Mouse (Mus musculus): ENCODE results near the gene Creb5. TPM values are rescaled to one million over a fixed set of nuclear protein-coding genes. Genes with fewer than 3 reads are reported as not detected.

Gene Creb5
- total RNA-seq, 2 experiments from 2014 or later, result 12.5 to 15.7 TPM

DNA sequence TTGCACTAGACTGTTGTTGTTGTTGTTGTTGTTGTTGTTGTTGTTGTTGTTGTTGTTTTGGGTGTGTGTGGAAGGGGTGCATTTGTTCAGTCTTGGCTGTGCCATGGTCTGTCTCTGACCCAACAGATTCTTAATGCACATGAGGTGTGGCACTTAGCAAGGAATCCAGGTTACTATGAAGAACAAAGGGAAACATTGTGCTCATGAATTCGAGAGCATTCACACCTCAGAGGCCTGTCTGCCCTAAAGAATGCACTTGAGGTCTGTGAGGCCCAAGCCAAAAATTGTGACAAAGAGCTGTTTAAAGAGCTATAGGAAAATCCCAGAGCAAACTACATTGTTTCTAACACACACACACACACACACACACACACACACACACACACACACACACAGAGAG, 377.7 kb downstream of the Creb5 start:
- DNase-seq, result no peak
- intact Hi-C loops (cut with DNase I), result no loop called here

DNA sequence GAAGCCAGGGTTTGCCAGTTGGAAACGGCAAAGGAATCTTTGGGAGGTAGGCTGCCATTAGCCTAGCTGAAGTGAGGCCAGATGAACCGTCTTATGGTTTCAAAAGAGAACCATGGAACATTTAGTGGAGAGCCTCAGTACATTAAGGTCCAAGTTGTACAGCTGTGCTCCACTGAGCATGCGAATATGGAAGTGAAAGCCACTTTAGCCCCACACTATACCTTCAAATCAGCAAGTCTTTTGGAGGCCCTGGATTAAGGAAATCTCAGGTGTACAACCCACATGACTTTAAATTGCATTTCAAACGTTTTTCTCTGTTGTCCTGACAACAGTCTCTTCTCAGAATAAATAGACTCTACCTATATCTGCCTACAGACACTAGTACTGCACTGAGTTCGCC, 379.4 kb downstream of the Creb5 start:
- DNase-seq, result no peak
- intact Hi-C loops (cut with DNase I), result no loop called here

DNA sequence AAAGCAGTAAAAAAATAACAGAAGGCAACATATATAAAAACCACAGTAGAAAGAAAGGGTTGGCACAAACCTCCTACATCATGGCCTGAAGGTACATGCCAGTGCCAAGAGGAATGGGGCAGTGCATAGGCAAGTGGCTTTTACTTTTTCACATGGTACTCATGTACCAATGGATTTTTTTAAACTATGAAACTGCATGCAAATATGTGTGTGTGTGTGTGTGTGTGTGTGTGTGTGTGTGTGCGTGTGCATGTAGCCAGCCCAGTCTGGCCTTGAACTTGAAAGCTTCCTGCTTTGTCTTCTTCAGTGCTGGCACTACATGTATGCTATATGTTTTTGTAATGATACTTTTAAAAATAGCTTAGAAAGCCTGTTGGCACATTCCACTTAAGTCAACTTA, 391.2 kb downstream of the Creb5 start:
- intact Hi-C loops (cut with DNase I), result no loop called here
- no peak for DNase-seq

DNA sequence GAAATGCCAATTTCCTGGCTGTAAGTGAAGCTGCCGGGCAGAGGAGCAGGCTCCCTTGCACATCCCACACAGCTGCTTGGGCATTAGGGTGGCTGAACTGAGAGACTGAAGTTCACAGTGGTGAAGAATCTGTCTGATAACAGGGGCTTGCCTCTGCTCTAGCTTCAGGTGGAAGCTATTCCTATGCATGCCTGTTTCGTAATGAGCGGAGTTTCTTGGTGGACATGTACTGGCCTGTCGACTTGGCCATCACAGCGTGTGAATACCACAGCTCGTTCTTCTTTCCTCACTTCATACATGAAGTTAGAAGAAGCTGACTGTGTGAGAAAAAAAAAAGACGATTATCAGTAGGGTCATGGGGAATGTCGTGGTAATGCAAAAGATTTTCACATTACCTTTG, 393.0 kb downstream of the Creb5 start:
- no peak for DNase-seq
- intact Hi-C loops (cut with DNase I), result no loop called here

DNA sequence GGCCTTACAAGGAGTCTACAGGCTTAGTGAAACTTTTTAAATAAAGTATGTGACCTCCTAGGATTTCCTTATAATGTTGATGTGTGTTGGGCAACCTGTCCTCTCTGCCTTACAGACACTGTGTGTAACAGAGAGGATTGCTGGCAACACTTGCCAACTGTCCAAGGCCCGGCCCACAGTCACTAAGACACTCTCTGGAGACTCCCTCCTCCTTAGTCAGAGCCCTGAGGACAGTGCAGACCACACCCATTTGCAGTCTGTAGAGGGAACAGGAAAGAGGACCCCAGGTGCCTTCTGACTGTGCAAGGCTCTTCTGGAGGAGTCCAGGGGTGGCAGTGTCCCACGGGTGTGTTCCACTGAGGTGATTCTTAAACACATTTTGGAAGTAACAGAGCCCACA, 397.3 kb downstream of the Creb5 start:
- no peak for DNase-seq
- intact Hi-C loops (cut with DNase I), result no loop called here

DNA sequence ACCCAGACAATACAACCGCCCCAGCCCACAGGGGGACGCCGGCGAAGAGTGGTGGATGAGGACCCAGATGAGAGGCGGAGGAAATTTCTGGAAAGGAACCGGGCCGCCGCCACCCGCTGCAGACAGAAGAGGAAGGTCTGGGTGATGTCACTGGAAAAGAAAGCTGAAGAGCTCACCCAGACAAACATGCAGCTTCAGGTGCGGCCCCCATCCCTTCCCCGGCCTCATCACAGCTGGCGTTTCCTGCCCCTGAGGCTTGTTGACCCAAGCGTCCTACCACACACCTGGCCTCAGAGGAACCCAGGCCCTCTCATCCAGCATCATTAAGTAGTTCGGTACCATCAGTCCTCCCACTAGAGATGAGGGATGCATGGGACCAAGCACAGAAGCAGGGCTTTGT, 398.3 kb downstream of the Creb5 start:
- DNase-seq, result no peak
- intact Hi-C loops (cut with DNase I), result no loop called here

DNA sequence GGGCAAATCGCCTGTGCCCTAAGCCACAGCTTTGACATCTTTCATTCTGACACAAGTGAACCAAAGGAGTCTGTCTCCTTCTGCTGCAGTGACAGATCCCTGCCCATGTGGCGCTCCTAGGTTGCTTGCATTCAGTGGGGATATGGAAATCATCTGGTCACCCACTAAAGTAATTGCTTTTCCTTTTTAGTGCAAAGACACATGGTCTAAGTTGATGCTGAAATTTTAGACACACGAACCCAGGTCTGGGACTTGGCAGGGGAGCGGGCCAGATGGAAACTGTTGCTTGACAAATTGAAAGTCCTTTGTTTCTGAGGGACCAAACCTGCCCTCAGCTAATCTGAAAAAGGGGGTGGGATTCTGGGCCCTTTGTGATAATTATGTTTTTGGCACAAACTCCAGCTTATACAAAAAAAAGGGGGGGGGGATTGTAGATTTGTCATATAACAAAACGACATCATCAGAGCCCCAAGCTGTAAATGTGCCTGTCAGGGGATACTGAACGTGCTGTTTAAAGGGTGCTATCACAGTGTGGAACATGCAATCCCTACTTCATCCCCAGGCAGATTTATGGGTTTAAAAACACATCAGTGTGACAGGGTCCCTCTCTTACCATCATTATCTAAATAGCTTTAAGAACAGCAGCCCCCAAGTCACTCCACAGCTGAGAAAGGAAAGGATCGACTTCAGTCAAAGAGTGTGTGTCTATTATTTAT, 401.9 kb downstream of the Creb5 start:
- intact Hi-C loops (cut with DNase I), result no loop called here
- no peak for DNase-seq

DNA sequence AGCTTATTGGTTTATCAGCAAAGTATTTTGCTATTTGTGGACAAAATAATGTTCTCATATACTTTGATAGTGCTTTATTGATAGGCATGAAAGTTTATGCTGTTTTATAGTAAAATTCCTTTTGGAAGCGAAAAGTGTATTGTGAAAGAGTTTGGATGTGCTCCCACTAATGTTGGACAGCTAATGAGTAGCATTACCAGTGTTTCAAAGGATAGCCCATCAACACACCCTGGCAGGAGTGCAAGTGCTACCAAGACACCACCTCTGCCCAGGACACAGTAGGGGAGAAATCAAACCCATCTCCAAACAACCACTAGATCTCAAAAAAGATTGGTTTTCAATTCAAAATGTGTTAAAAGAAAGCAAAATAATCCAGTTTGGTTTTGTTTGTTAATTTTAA, 403.9 kb downstream of the Creb5 start:
- intact Hi-C loops (cut with DNase I), result no loop called here
- no peak for DNase-seq

DNA sequence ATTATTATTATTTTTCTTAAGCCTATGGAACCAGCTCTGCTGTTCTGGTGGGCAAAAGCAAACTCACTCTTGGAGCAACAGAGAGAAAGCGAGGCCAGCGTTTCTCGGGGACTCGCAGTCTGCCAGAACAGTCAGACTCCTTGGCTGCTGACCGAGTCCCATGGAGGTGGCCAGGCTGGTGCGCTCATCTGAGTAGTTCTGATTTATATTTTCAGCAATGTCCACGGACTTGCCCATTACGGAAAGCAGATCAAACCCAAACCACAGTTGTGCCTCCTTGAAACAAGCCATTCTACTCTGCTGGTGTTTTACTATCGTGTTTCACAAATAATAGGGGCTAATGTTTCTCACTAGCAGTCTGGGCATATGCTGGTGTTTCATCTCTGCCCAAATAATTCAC, 408.1 kb downstream of the Creb5 start:
- peak in 1 of 2 experiments; percentile 11 for DNase-seq
- intact Hi-C loops (cut with DNase I), result no loop called here

DNA sequence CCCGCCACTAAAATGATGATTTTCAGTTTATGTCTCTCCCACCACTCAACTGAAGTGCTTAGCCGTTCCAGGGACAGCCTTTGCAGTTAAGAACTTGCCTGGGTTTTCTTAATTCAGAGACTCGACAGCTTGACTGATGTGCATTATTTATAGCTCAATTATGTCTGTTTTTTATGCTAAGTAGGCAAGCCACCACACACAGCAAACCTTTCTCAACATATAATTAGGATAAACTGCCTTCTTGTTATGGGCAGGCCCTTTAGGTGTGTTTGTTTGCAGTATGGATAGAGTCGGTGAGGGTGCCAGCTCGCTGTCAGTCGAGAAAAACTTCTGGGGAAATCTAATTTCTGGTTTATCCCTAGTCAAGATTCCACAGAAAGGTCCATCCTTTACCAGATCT, 409.4 kb downstream of the Creb5 start:
- DNase-seq, result no peak
- intact Hi-C loops (cut with DNase I), result no loop called here

DNA sequence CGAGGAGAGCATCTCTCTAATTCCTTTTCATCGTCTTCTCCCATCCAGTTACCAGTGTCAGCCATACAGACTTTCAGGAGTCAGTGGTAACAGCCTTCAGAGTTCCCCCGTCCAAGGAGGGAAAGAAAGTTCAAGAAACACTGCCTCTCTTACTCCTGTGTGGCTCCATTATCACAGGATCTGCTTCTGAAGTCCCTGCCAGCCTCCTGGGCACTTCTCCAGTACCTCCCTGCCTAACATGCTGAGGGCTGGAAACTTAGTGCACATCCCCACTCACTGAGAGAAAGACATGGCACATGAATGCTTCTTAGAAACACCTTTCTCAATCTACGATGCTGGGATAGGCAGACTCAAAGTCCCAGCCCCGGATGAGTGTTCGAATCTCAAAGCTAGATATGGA, 409.9 kb downstream of the Creb5 start:
- DNase-seq, result no peak
- intact Hi-C loops (cut with DNase I), result no loop called here

DNA sequence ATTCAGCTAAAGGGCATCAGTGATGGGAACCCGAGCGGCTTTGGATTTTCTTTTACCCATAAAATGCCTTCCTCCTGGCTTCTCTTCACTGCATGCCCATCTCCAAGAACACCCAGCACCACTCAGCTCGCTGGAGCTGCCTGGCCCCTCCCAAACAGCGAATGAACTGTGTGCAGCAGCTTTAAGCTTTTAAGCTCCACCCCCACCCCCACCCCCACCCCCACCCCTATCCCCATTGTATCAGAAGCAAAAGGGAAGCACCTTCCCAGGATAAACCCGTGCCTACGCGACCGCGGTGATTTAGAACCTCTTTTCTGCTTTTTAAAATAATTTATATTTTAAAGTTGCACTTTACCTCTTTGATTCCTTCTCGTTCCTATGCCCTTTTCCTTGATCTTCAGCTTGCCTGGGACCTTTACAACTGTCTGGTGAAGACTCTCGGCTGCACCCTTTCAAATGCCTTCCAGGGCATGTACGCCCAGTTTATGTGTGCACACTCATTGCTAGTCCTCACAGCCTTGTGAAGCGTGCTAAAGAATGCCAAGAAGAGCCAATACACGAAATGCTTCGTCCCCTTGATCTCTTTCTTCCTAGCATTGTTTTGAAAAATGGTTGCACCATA, 411.2 kb downstream of the Creb5 start:
- intact Hi-C loops (cut with DNase I), result no loop called here
- no peak for DNase-seq

DNA sequence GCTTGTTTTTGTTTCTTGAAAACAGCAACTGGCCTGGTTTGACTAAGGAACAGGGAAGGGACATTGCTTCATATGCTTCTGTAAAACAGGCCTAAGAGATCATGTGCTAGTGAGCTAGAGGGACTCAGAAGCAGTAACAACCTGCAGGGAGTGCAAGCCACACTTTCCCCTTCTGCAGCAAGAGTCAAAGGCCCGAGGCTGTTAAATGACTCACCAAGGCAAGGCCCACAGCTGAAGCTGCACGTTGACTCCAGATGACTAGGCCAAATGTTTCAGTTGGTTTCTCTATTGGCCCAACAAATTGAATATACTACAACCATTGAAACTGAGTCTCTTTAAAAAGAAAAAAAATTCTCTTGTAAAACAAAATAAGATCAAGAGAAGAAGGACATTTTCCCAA, 417.4 kb downstream of the Creb5 start:
- intact Hi-C loops (cut with DNase I), result no loop called here
- DNase-seq, result no peak

DNA sequence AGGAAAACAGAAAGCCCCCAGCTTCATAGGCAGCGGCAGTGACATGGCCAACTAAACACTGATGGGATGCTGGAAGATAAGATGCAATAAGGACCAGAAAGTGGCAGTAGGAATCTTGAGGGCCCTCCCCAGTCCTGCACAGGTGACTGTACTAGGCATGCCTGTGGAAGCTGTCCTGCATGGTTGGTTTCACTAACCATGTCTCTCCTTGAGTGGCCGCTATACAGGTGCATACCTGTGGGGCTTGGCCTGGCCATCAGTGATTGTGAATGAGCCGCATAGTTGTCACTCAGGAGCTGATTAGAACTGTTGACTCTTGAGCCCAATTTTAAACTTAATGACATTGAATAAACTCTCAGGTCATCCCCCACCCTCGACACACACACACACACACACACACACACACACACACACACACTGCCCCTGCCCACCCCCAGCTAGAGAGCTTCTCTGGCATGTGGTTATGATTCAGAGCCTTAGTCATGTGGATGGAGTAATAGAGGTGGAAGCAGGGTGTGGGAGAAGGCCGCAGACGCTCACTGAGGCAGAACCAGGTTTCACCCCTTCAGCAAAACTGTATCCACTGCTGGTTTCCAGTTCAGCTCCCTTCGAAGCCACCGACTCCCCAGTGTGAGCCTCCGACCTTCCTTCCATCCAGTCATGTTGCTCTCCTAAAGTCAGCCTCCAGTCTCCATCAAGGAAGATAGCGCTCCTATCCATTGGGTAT, 419.7 kb downstream of the Creb5 start:
- no peak for DNase-seq
- intact Hi-C loops (cut with DNase I), result no loop called here

DNA sequence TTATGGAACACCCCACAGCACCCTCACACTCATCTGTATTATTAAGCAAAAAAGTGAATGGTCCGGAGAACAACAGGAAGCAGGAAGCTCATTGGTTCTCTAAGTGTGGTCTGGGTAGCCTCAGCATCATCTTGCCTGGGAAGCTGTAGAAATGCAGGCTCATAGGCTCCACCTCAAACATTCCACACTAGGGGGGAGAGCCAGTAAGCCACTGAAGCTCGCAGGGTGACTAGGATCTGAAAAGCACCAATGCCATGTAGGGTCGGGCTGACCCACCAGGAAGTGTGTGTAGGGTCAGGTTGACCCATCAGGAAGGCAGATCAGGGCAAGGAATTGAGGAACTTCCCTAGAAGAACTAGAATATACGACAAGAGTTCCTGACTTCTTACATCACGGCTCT, 420.7 kb downstream of the Creb5 start:
- DNase-seq, result no peak
- intact Hi-C loops (cut with DNase I), result no loop called here

DNA sequence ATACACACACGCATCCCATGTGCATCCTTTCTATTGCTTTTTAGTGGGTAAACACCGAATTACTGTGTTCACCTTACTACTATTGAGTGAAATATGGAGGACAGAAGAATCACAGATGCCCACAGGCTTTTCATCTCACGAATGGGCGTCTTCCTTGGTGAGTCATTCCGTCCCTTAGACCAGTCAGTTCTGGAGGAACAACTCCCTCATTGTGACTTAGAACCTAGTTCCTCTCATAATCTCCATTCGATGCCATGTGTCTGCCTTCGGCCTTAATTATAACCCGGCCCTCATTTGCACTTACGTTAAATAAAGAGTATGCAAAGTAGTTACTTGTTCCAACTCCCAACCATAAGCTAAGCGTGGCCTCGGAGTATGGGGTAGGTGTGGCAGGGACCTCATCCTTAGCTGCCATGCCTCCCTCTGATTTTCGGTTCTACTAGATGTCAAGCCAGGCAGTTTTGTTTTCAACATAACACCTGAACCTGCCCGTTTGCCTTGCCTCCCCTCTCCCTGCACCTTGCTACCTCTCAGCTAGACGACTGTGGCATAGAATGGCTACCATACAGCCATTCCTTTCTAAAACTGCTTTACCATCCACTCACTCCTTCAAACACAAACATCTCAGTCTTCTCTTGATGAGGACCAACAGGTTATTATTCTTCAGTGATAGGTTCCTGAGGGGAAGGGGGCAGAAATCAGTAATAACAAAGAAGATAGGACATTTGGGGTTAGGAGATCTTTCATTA, 422.8 kb downstream of the Creb5 start:
- DNase-seq, result no peak
- intact Hi-C loops (cut with DNase I), result no loop called here

DNA sequence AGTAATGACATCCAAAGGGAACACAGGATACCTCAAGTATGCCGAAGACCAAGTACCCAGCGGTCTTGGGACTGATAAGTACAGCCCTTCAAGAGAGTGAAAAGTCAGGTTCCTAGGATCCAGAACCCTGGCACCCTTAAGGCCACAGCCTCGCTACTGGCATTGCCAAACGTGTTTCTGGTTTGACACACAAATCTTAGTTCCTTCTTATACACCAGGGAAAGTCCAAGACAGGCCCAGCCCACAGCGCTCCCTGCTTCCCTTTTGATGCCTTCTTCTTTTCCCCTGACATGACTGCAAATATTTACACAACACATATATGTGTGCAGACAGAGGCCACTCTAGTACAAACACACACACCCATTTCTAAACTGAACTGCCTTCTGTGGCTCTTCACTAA, 423.5 kb downstream of the Creb5 start:
- intact Hi-C loops (cut with DNase I), result no loop called here

DNA sequence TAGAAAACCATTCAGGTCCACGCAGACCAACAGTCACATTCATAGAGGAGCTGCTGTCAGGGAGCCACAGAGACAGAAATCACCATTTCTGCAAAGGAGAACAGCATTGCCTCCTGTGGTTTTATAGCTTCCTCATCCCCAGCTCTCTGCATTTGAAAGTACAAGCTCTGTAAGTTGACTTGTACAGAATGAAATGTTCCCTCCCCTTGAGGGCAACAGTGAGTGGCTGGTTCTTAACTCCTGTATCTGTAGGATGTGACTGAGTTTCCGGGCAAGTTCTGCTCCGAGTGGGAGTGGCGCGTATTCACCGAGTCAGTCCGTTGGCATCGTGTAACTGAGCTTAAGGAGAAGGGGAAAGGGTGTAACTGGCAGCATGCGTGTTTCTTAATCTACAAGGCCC, 426.1 kb downstream of the Creb5 start:
- no peak for DNase-seq

More for the DNA sequence above, 423.5 kb downstream of the Creb5 start:
- DNase-seq, result no peak

DNA sequence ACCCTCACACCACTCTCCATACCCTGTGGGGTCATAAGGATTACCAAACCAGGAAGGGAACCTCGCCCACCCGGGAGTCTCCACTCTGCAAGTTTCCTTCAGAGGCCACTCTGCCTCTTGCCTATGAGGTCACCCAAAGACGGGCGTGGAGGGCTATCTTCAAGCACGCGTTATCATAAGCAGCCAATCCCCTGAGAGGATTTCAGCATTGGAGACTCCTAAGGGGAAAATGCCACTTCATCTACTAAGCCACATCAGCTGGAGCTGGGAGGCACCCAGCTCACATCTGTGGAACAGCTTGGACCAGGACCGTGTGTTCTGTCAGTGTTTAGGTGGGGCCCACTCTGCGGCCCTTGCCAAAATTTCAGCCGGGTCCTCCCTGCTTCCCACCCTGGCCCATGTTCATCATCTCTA, 427.8 kb downstream of the Creb5 start:
- peak; percentile 48 to 65 for DNase-seq
- intact Hi-C loops (cut with DNase I), result no loop called here

More for the DNA sequence above, 426.1 kb downstream of the Creb5 start:
- intact Hi-C loops (cut with DNase I), result no loop called here

DNA sequence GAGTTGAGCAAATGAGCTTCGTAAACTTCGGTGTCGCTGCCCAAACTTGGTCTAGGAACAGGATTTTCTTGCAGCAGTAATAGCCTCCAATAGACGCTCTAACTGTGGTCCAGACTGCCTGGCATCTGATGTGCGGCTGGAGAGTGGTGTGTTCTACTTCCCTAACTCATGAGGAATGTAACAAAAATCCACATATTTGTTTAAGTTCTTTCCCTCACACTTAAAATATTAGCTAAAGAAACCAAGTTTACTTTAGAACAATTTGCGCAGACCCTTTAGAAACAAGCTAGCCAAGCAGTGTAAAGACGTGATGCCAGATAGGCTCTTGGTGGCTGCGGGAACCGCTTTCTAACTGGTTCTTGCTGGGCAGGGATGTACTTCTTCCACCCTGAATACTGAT, 428.9 kb downstream of the Creb5 start:
- intact Hi-C loops (cut with DNase I), result no loop called here
- DNase-seq, result no peak

DNA sequence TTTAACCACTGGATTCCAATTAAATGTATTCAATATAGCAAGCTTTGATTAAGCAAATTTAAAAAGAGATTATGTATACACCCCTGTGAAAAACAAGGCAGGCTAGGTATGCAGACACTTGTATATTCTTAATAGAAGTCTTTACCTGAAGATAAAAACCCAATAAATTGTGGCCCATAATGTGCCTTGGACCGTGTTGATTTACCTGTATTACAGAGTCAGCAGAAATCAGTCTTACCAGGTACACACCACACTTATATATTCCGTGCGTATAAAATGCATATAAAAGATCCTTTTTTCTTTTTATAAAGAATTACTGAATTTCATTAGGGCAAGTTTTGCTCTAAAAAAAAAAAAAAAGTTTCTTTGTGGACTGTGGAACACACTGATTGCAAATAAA, 432.9 kb downstream of the Creb5 start:
- DNase-seq, result no peak
- intact Hi-C loops (cut with DNase I), result loop anchor here (5.0 to 10.0 kb wide), 2 partner anchors 175 to 558 kb away; no protein-coding TSS in a partner anchor

Measured in heart, postnatal 14 days (tissue).